Mouse (Mus musculus): ENCODE results near the gene Slc24a3.

The Slc24a3 gene

GRCm38 (mm10) chr2:145197076-145197475 is 29.5 kb downstream of the Slc24a3 start:
- in situ Hi-C loops (cut with MseI, MboI): no loop called here

GRCm38 (mm10) chr2:145213587-145213986 is 46.0 kb downstream of the Slc24a3 start:
- in situ Hi-C loops (cut with MseI, MboI): no loop called here

GRCm38 (mm10) chr2:145214086-145214831 is 46.7 kb downstream of the Slc24a3 start:
- in situ Hi-C loops (cut with MseI, MboI): no loop called here

GRCm38 (mm10) chr2:145216580-145216979 is 49.0 kb downstream of the Slc24a3 start:
- in situ Hi-C loops (cut with MseI, MboI): no loop called here

DNA sequence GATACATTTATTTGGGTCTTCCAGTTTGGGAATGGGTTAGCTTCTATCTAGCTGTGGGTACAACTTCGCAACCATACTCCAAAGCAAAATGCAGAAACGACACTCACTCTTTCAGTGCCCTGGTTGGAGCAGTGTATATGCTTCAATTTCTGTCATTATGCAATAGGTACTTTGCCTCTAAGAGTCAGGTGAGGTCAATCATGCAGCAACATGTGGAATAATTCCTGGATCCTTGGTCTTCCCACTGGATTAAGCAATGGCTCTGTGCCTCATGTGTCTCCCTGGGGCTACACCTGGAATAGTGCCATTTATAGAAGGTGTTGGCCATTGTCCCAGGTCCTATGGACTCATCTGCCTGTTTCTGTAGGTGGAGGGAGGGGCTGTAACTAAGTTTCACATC is 49.9 kb downstream of the Slc24a3 start:
- in situ Hi-C loops (cut with MseI, MboI): no loop called here

DNA sequence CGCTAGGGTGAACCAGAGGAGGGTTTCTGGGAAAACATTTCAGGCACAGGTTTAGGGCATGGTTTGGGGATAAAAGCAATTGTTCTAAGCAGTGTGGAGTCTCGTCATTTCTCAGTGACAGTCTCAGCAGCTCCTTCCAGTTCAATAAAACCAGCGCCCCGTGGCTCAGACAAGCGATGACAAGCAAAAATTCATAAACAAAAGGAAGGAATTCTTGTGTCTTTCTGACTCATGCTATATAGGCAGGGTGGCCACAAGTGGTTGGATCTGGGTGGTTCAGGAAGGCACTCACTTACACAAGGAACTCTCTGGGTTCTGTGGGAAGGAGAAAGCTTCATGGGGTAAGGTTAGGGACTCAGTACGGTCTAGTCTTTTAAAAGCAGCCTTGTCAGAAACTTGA is 51.7 kb downstream of the Slc24a3 start:
- in situ Hi-C loops (cut with MseI, MboI): no loop called here

DNA sequence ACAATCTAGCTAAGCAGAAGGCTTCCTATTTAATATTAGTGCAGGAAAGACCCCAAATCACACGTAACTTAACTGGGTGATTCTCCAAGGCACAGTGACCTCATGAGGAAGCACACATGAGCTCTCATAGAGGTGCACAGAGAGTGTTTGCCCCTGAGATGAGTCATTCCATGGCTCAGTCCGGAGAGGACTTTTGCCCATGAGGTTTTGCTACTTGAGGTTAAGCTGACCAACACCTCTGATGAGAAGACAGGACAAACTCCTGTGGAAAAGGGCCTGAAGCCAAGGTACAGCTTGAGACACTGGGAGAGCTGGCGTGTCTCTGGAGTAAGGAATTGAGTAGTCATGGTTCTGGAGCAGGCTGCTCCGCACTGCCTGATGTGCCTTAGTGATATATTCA is 56.1 kb downstream of the Slc24a3 start:
- in situ Hi-C loops (cut with MseI, MboI): no loop called here

DNA sequence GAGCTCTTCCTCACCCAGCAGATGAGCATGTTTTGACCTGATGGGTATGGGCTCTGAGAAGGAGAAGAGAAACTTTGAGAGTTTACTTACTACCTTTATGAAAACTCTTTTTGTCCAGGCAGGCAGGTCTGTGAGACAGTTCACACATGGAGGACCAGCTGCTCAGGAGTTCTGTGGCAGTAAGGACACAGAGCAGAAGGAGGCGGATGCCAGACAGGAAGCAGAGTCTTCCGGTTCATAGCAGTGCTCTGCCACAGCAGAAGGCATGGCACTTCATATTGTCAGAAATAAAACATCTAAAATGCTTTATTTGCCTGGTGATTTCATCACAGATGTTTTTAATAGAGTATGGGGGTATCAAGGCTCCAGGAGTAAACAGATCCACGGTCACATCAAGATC is 58.1 kb downstream of the Slc24a3 start:
- in situ Hi-C loops (cut with MseI, MboI): no loop called here

DNA sequence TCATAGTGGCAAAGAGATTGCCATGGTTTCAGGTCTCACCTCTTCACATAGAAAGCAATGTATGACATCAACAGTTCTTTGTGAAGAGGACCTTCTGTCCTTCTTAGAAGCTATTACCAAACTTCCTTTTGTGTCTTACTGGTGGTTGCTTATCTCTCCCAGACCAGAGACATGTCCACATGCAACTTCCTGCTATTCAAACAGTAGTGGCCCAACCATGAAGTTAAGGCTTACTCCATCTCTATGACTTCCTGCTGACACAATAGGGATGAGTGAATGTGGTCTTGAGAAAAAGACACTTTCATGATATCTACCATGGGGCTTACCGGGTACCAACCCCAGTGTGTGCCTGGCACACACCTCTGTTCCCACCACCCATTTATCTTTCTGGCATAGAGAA is 58.5 kb downstream of the Slc24a3 start:
- in situ Hi-C loops (cut with MseI, MboI): no loop called here

GRCm38 (mm10) chr2:145227351-145227750 is 59.8 kb downstream of the Slc24a3 start:
- in situ Hi-C loops (cut with MseI, MboI): no loop called here

DNA sequence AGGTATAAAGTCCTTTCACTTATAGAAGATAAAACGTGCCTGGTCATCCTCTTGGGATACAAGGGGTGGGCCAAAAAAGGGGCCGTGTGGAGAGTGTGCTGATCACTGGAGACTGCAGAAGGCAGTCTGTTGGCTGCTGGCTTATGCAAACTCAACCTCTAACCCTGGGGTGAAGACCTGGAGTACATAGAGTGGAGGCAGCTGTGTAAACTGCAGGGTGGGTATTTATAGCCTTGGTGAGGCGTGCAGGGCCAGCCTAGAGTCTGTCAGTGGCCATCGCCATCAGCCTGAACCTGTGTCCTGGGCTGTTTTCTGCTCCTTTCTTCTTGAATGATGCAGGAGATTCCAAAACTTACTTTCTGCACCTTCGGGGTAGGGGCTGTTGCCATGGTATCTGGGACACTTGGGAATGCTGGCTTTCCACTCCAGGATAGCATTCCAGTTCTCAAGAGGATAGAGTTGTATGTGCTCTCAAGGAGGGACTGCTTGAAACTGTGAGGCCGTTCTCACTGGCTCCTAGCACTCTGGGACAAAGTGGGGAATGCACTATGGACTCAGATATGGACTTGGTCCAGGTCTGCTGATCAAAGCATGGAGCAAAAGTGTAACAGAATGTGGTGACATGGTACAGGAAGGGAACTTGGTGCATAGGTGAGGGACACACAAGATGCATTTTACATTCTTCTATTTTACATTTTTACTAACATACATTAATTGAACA is 65.4 kb downstream of the Slc24a3 start:
- in situ Hi-C loops (cut with MseI, MboI): no loop called here

GRCm38 (mm10) chr2:145233547-145234398 is 66.2 kb downstream of the Slc24a3 start:
- in situ Hi-C loops (cut with MseI, MboI): no loop called here

DNA sequence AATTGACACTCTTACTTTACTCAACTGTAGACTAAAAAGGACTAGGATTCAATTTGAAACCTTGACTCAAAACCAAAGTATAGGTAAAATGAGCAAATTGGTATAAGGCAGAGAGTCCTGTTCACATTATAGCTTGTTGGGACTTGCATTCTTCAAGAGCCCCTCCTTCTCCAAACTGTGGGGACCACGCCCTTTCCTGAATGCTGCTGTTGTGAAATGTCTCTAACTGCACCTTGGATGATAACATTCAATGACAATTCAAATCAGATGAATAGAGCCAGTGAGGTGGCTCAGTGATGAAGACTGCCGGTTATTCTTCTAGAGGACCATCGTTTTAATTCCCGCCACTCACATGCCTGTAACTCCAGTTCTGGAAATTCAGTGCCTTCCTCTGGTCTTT is 78.8 kb downstream of the Slc24a3 start:
- in situ Hi-C loops (cut with MseI, MboI): no loop called here

- in situ Hi-C loops (cut with MseI, MboI): no loop called here
Observed at GRCm38 (mm10) chr2:145248185-145248584, 80.6 kb downstream of the Slc24a3 start.

- in situ Hi-C loops (cut with MseI, MboI): no loop called here
Observed at GRCm38 (mm10) chr2:145257332-145257731, 89.8 kb downstream of the Slc24a3 start.

DNA sequence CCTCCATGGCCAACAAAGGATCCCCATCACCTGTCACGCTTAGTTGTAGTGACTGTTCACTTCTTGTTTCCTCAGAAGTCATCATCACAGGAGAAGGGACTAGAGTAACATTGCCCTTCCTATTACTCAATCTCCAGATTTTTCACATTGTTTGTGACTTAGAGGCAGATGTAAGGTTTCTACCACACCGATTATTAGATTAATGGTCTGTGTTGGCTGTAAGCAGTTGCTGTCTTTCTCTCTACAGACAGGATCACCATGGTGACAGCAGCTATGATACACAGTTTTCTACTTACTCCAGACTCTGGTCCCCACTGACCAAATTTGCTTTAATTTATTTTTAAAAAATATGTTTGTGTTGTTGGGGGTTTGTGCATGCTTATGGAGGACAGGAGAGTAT is 90.3 kb downstream of the Slc24a3 start:
- in situ Hi-C loops (cut with MseI, MboI): no loop called here

DNA sequence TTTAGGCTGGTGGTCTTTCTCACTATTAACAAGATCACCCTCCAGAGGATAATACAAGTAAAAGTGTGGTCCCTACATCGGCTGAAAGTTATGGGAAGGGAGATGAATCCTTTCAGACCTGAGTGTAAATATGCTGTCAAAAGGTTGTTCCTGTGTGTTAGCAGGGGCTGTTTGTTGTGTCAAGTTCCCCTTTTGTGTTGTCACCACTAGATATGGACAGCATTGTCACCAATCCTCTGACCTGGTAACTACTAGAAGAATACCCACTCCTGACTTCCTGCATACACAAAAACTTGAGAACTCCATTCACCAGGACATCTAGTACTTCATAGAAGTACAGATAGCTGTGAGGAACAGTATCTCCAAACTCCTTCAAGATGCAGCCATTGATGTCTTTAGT is 93.0 kb downstream of the Slc24a3 start:
- in situ Hi-C loops (cut with MseI, MboI): no loop called here

DNA sequence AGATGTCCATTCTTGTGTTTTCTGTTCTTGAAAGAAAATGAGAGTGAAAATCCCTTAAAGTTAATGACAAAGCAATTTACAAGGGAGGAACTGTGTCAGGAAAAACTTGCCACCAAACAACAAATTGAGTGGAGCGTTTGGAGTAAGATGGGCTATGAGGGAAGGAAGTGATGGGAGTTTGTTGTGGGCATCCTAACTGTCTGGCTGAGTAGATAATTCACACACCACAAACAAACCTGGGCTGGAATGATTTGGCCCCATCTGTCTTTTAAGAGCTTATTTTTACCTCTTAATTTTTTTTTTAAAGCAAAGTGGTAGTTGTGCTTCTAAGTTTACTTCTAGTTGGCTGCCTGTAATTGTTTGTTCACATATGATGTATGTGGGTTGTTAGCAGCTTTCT is 94.6 kb downstream of the Slc24a3 start:
- in situ Hi-C loops (cut with MseI, MboI): no loop called here

GRCm38 (mm10) chr2:145266723-145267122 is 99.2 kb downstream of the Slc24a3 start:
- in situ Hi-C loops (cut with MseI, MboI): no loop called here

- in situ Hi-C loops (cut with MseI, MboI): no loop called here
Observed at GRCm38 (mm10) chr2:145268971-145269370, 101.4 kb downstream of the Slc24a3 start.

DNA sequence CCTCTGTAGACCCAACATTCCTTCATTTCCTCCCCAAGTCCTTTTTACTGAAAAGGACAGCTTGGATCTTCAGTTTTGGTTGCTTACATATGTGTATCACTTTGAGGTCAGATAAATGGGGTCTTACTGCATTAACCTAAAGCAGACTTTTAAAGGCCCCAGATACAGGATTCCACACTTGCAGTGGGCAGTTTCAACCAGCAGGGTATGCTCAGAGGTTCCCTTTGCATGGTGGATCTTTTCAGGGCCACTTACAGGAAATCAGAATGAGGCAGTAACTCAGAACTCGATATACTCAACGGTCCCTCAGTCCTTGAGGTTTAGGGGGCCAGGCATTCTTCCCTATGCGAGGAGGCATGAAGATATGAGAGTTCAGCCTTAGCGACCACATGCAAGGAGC is 101.9 kb downstream of the Slc24a3 start:
- in situ Hi-C loops (cut with MseI, MboI): no loop called here

DNA sequence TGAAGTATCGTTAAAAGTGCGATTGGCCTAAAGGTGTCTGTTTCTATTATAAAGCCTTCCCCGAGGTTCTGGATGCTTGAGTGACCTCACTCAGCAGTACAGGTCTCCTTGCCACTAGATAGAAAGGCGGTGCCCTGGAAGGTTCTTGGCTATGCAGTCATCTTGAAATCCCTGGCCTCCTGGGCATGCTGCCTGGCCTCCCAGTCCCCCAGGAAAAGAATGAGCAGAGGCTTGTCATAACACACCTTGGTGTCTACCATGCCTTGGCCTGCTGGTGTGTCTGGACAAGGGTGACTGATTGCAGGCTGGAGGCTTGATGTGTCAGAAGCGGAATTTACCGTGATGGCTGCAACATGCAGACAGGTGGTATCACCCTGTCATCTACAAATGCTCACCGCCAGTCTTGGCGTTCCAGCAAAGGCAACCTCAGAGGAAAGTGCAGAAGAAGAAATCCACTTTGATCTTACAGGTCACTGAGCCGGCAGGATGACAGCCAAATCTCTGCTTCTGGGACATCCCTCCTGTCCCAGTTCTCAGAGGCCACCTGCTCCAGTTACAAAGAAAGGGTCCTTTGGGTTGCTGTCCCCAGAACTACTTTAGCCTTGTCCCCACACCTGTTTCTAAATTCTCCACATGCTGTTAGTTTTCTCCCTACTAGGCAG is 106.6 kb downstream of the Slc24a3 start:
- in situ Hi-C loops (cut with MseI, MboI): no loop called here
